Mouse (Mus musculus): ENCODE data around the gene Tmem43.

- TF ChIP-seq CTCF (IDR thresholded peaks at IDR 0.05; ENCODE audit: low read depth, low read length) (no peak), POLR2A (IDR thresholded peaks at IDR 0.05; ENCODE audit: borderline replicate concordance, low read depth, low read length) (no peak)
These were observed 16.4 kb downstream of the Tmem43 start for GRCm38 (mm10) chr6:91489872-91490271.

Data from bone marrow macrophage, adult 2 months (primary cell).